Mouse (Mus musculus): ENCODE measurements around the gene Cldn9.

Gene Cldn9

GRCm38 (mm10) chr17:23681086-23681485 is 2.7 kb downstream of the Cldn9 start:
- in situ Hi-C loops (cut with MboI, MseI): no loop called here

GRCm38 (mm10) chr17:23680336-23680735 is 3.5 kb downstream of the Cldn9 start:
- in situ Hi-C loops (cut with MboI, MseI): no loop called here

- in situ Hi-C loops (cut with MboI, MseI): no loop called here
Observed at GRCm38 (mm10) chr17:23679127-23679835, 4.5 kb downstream of the Cldn9 start, which contains the start of gene Cldn6. Cldn6 (plus strand) TSS chr17:23679249.

- in situ Hi-C loops (cut with MboI, MseI): no loop called here
Observed at GRCm38 (mm10) chr17:23677236-23677679, 6.6 kb downstream of the Cldn9 start, which contains the start of gene Tnfrsf12a. Tnfrsf12a (minus strand) TSS chr17:23677468.

DNA sequence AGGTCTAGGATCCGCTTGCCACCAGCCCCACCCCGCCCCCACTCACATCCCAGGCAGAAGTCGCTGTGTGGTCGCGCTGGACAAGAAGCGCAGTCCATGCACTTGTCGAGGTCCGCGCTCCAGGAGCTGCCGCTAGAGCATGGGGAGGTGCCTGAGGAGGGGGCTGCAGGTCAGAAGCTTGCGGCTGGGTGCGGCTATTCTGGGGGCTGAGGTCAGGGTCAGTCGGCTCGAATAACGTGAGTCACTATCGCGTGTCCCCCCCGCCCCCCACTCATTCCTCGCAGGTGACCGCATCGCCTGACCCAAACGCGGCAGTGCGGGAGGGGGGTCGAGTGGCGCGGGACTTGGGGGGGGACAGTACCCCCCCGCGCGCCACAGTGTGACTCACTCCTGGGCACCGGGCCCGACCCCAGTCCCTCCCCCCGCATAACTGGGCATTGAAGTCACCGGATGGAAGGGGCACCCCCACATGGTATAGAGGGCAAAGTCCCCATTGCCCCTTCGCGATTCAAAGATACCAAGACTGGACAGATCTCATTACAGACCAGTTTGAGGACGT is 7.3 kb downstream of the Cldn9 start:
- in situ Hi-C loops (cut with MboI, MseI): no loop called here

- in situ Hi-C loops (cut with MboI, MseI): no loop called here
Observed at GRCm38 (mm10) chr17:23675564-23676281, 8.1 kb downstream of the Cldn9 start.

DNA sequence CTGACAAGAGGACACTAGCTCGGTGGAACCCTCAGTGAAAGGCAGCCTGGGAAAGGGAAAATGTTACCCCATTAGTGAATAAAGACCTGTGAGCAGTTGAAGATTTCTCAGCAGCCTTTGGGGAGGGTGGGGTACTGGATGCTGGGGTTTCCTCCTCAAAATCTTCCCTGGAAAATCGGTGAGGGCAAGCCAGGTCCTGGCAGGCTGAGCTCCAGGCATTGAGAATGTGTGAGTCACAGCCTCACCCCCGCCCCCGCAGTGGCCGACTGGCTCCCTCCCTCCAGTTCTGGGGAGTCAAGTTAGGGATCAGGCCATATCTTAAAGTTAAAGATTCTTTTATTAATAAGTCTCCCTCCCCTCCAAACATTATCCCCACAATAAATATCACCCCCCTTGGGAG is 8.7 kb downstream of the Cldn9 start:
- in situ Hi-C loops (cut with MboI, MseI): no loop called here

DNA sequence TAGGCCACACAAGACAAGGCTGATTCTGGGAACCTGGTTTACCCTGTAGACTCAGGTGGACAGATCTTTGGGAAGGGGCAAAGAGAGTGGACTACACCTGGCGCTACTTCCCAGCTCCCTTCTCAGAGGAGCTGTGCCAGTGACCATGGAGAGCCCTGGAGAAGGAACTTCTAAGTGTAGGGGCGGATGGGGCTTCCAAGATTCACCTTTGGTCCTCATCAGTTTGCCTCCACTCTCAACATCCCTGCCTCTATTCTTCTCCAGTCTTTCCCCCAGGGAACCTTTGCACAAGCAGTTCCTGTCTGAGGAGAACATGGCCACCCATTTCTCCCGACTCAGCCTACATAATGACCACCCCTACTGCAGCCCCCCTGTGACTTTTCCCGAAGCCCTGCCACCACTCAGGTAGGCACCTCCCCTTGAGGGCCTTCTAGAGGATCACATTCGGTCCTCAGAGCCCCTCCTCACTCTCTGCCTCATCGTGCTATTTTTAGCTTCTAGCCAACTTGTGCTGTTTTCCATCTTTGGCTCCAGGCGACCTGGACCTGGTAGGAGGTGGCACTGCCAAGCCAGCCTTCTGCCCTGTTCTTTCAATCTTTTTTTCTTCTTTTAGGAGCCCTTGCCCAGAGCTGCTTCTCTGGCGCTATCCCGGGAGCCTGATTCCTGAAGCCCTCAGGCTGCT is 9.4 kb downstream of the Cldn9 start:
- in situ Hi-C loops (cut with MboI, MseI): loop anchor here (5.0 kb wide), 1 partner anchor 33 kb away; no protein-coding TSS in a partner anchor

DNA sequence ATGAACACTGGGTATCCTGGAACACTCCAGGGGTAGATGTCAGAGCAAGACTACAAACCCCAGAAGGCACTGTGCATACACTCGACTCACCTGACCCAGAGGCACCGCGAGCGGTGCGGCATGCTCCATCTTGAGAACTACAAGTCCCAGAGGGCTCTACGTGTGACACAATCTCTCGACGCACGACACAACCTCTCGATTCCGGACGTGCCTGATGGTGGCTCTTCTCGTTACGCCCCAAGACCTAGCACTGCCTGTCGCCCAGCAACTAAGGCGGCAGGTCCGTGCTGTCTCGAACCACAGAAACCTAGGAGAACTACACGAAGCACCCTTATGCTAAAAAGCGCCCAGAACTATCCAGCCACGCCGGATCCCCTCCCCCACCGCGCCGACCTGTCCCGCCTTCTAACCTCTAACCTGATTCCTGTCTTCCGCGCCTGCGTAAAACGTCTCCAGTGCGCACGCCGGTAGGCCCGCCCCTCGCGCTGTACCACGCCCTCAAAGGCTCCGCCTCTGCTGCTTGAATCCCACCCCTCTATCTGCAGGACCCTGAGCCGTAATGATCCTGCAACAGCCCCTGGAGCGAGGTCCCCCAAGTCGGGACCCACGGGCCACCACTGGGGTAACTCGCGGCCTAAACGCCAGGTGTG is 10.3 kb downstream of the Cldn9 start, which contains the start of the genes Hcfc1r1 and Thoc6:
TSS of gene Hcfc1r1 (plus strand) at position 173 of the 650 bp plus-strand sequence.
TSS of gene Thoc6 (minus strand) at position 459 of the 650 bp plus-strand sequence.
- in situ Hi-C loops (cut with MboI, MseI): loop anchor here (5.0 kb wide), 1 partner anchor 34 kb away; no protein-coding TSS in a partner anchor

- in situ Hi-C loops (cut with MboI, MseI): loop anchor here (5.0 kb wide), 1 partner anchor 35 kb away; no protein-coding TSS in a partner anchor
Observed at GRCm38 (mm10) chr17:23672761-23673160, 11.1 kb downstream of the Cldn9 start.

DNA sequence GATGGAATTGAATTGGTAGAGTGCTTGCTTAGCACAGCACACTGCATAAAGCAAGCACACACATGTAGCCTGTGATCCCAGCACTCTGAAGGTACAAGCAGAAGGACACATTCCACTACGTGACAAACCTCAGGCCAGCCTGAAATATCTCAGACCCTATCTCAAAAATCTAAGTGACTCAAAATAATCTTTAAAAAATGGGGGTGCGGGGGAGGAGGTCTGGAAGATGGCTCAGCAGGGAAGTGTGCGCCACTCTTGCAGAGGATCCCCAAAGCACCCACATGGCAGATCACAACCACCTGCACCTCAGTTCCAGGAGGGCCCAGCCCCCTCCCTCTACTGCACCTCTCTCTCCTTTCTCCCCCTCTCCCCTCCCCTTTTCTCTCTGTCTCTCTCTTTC is 12.3 kb downstream of the Cldn9 start:
- in situ Hi-C loops (cut with MboI, MseI): loop anchor here (5.0 kb wide), 1 partner anchor 36 kb away; no protein-coding TSS in a partner anchor

DNA sequence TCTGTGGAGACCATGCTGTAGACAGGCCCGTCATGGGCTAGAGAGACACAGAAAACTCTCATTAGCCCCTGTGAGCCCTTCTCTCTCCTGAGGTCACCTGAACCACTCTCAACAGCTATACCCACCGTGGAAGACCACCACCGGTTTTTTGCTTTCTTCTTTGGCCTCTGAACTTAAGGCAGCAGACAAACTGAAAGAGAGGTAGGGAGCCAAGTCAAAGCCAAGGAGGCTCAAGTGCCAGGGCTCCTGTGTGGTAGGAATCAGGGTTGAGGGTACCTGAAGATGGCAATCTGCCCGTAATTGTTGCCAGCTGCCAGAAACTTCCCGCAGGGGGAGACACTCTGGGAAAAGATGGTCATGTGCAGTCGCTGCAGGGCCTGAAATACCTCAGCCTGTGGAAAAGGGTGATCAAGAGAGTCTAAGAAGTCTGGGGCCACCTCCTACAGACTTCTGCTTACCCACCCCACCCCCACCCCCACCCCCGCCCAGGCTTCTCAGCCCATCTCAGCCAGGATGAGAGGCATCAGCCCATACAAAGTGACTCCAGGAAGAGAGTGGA is 13.2 kb downstream of the Cldn9 start:
- in situ Hi-C loops (cut with MboI, MseI): loop anchor here (5.0 kb wide), 1 partner anchor 37 kb away; no protein-coding TSS in a partner anchor

DNA sequence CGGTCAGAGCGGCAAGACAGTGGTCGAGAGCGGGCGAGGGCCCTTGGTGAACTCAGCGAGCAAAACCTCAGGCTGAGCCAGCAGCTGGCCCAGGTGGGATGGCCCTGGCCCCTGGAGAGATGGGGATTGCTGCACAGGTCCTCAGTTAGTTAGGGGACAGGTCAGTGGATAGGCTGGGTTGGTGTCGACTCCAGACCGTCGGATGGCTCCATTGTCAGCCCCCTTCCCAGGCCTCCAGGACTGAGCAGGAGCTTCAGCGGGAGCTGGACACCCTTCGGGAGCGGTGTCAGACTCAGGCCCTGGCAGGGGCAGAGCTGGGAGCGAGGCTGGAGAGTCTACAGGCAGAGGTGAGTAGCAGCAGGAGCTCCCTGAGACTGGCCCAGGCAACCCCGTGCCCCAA is 18.3 kb downstream of the Cldn9 start:
- in situ Hi-C loops (cut with MboI, MseI): no loop called here

GRCm38 (mm10) chr17:23664556-23665021 is 19.2 kb downstream of the Cldn9 start:
- in situ Hi-C loops (cut with MboI, MseI): no loop called here

GRCm38 (mm10) chr17:23661526-23661925 is 22.3 kb downstream of the Cldn9 start:
- in situ Hi-C loops (cut with MboI, MseI): no loop called here

GRCm38 (mm10) chr17:23660876-23661200 is 23.0 kb downstream of the Cldn9 start:
- in situ Hi-C loops (cut with MboI, MseI): no loop called here

GRCm38 (mm10) chr17:23660117-23660875 is 23.5 kb downstream of the Cldn9 start, which contains the start of gene Bicdl2:
Bicdl2 (plus strand) TSS chr17:23660506.
- in situ Hi-C loops (cut with MboI, MseI): no loop called here

DNA sequence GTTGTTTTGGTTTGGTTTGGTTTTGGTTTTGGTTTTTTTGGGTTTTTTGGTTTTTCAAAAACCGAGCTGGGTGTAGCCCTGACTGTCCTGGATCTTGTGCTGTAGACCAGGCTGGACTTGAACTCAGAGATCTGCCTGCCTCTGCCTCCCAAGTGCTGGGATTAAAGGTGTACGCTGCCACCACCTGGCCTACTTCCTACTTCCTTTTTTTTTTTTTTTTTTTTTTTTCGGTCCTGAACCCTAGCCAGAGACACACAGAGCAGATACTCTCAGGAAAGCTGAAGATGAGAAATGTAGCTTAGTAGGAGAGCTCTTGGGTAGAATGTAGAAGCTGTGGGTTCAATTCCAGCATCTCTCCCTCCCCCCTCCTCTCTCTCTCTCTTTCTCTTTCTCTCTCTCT is 25.4 kb downstream of the Cldn9 start:
- in situ Hi-C loops (cut with MboI, MseI): no loop called here

GRCm38 (mm10) chr17:23654410-23654809 is 29.4 kb downstream of the Cldn9 start:
- in situ Hi-C loops (cut with MboI, MseI): no loop called here

GRCm38 (mm10) chr17:23654001-23654400 is 29.8 kb downstream of the Cldn9 start:
- in situ Hi-C loops (cut with MboI, MseI): no loop called here
